Mouse (Mus musculus): ENCODE measurements around the gene Zfp281. TPM values are rescaled to one million over a fixed set of nuclear protein-coding genes. Genes with fewer than 3 reads are reported as not detected.

The Zfp281 gene
- total RNA-seq, 1 experiment = 65.5 TPM

DNA sequence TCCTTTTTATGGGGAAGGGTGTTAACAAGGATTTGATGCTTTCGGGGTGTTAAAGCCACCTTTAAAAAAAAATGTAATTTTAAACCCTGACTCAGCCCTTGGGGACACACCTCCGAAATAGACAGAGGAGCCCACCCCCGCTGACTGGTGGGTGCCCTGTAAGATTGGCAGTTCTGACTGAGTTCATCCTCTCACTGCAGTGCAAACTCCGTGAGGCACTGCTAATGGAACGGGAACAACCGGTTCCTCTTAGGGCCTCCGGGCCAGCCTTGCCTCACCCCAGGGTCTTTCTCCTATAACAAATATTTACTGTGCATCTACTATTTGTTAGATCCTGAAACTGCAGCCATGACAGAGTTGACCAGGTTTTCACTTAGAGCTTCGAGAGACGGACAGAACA is 18.9 kb upstream of the Zfp281 start:
- DNase-seq (ENCODE audit: low read depth, low spot score) = no peak
- no peak for TF ChIP-seq MAFK (IDR thresholded peaks at IDR 0.05; ENCODE audit: insufficient read depth, low read depth, low read length)
- peaks cover 7% of the 10 kb centered on the region; the same call in 1 of the 2 replicates for H3K36me3 ChIP-seq (ENCODE audit: control insufficient read depth, insufficient read depth, low read length, poor library complexity, severe bottlenecking)
- no peaks in the 10 kb centered on the region for H3K9me3 ChIP-seq (ENCODE audit: control insufficient read depth, insufficient read depth, low read depth, low read length)
- in situ Hi-C loops (cut with MboI; ENCODE audit: low sequenced_read_pairs in 2 of 2, unreplicated experiment in 2 of 2) = no loop called here
- H3K9ac ChIP-seq (ENCODE audit: insufficient read depth, low read depth, low read length, poor library complexity, severe bottlenecking) = no peak overlapping the region
- no peak overlapping the region for H3K27ac ChIP-seq (ENCODE audit: insufficient read depth, low read depth, low read length, poor library complexity, severe bottlenecking)
- H3K4me3 ChIP-seq (ENCODE audit: insufficient read depth in 1 of 2, low read depth in 1 of 2, low read length in 2 of 2, poor library complexity in 1 of 2, severe bottlenecking in 1 of 2) = no peak overlapping the region
- H3K4me1 ChIP-seq (ENCODE audit: control insufficient read depth in 2 of 2, insufficient read depth in 2 of 2, low read length in 2 of 2, poor library complexity in 1 of 2) = peaks cover 2 to 11% of the 10 kb centered on the region in 2 experiments; a peak in 3 of 4 replicates

DNA sequence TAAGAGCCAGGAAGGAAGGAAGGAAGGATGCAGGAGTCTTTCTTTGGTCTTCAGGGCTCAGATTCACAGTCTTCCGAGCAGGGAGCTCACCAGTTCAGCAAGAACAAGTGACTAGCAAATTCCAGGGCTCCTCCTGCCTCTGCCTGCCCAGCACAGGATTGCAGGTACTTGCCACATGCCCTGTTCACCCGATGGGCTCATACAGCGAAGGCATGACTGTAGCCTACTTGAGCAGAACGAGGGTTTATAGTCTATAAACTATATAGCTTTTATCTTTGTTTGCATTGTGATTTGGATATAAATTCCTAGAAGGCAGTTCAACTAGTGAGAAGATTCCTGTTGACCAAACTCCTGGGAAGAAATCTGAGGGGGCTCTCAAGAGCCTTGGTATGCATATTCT is 18.4 kb upstream of the Zfp281 start:
- Histone ChIP-seq H3K9me3 (ENCODE audit: control insufficient read depth, insufficient read depth, low read depth, low read length) (no peaks in the 10 kb centered on the region), H3K36me3 (ENCODE audit: control insufficient read depth, insufficient read depth, low read length, poor library complexity, severe bottlenecking) (peaks cover 7% of the 10 kb centered on the region; the same call in 1 of the 2 replicates), H3K9ac (ENCODE audit: insufficient read depth, low read depth, low read length, poor library complexity, severe bottlenecking) (no peak overlapping the region), H3K27ac (ENCODE audit: insufficient read depth, low read depth, low read length, poor library complexity, severe bottlenecking) (no peak overlapping the region), H3K4me1 (ENCODE audit: control insufficient read depth in 2 of 2, insufficient read depth in 2 of 2, low read length in 2 of 2, poor library complexity in 1 of 2) (peaks cover 2 to 11% of the 10 kb centered on the region in 2 experiments; a peak in 3 of 4 replicates), H3K4me3 (ENCODE audit: insufficient read depth in 1 of 2, low read depth in 1 of 2, low read length in 2 of 2, poor library complexity in 1 of 2, severe bottlenecking in 1 of 2) (no peak overlapping the region)
- TF ChIP-seq ZC3H11A (IDR thresholded peaks at IDR 0.05; ENCODE audit: borderline replicate concordance, low read depth, low read length) (no peak), HCFC1 (IDR thresholded peaks at IDR 0.05; ENCODE audit: borderline replicate concordance, insufficient read depth, low read length) (no peak), ZNF384 (IDR thresholded peaks at IDR 0.05; ENCODE audit: low read depth, low read length) (no peak), CHD2 (IDR thresholded peaks at IDR 0.05; ENCODE audit: low read depth, low read length) (no peak), MAFK (IDR thresholded peaks at IDR 0.05; ENCODE audit: insufficient read depth, low read depth, low read length) (no peak)
- no peak for DNase-seq (ENCODE audit: low read depth, low spot score)
- in situ Hi-C loops (cut with MboI; ENCODE audit: low sequenced_read_pairs in 2 of 2, unreplicated experiment in 2 of 2) = no loop called here

DNA sequence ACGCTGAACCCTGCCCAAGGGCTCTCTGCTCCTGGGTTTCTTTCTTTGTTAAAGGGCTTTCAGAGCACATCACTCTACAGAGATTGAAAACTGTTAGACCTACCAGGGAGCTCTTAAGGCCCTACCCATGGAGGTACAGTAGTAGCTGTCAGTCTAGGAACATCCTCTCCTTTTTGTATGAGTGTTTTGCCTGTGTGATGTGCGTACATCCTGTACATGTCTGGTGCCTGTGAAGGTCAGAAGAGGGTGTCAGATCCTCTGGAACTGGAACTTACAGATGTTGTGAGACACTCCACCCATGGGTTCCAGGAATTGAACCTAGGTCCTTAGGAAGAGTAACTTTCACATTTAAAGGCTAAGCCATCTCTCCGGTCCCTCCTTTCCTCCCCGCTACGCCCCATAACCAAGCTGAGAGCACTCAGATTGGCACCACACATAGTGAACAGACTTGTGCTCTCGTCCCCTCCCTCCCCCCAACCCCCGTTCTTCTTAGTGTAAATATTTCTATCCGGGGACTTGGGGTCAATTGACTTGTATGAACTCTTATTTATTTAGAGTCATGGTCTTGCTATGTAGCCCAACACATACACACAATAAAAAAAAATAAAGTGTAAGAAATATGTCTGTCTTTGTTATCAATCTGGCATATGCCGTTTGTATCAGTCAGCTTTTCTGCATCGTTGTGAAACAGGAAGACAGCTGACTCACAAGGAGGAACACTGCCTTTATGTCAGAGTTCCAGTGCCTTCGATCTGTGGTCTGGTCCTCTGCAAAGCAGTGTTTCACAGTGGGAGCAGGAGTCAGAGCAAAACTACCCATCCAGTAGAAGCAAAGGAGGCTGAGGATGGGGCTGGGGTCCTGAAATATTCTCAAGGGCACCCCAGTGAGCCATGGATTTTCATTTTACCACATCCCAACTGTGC is 16.1 kb upstream of the Zfp281 start:
- Histone ChIP-seq H3K9me3 (ENCODE audit: control insufficient read depth, insufficient read depth, low read depth, low read length) (no peaks in the 10 kb centered on the region), H3K4me3 (ENCODE audit: insufficient read depth in 1 of 2, low read depth in 1 of 2, low read length in 2 of 2, poor library complexity in 1 of 2, severe bottlenecking in 1 of 2) (no peak overlapping the region), H3K4me1 (ENCODE audit: control insufficient read depth in 2 of 2, insufficient read depth in 2 of 2, low read length in 2 of 2, poor library complexity in 1 of 2) (peaks cover 7 to 14% of the 10 kb centered on the region in 2 experiments), H3K9ac (ENCODE audit: insufficient read depth, low read depth, low read length, poor library complexity, severe bottlenecking) (no peak overlapping the region), H3K36me3 (ENCODE audit: control insufficient read depth, insufficient read depth, low read length, poor library complexity, severe bottlenecking) (peaks cover 9% of the 10 kb centered on the region; the same call in 1 of the 2 replicates), H3K27ac (ENCODE audit: insufficient read depth, low read depth, low read length, poor library complexity, severe bottlenecking) (no peak overlapping the region)
- in situ Hi-C loops (cut with MboI; ENCODE audit: low sequenced_read_pairs in 2 of 2, unreplicated experiment in 2 of 2) = no loop called here
- no peak for DNase-seq (ENCODE audit: low read depth, low spot score)
- TF ChIP-seq HCFC1 (IDR thresholded peaks at IDR 0.05; ENCODE audit: borderline replicate concordance, insufficient read depth, low read length) (no peak), MAFK (IDR thresholded peaks at IDR 0.05; ENCODE audit: insufficient read depth, low read depth, low read length) (no peak), ZC3H11A (IDR thresholded peaks at IDR 0.05; ENCODE audit: borderline replicate concordance, low read depth, low read length) (no peak), CHD2 (IDR thresholded peaks at IDR 0.05; ENCODE audit: low read depth, low read length) (no peak)

DNA sequence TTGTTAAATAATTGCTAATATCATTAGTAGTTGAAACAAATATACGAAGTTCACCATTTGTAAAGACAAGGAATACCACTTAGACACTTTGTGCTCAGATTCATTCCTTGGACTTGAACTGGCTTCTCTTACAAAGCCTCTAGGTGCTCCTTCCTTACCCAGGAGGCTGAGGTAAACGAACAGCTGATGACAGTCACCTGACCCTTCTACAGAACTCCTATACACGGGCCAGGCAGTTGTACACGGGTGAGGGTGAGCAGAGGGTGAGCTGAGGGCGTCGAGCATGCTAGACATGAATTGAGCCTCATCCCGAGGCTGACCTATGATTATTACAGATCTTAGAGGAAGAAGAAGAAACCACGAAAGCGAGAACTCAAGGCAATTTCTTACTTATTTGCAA is 12.9 kb upstream of the Zfp281 start:
- TF ChIP-seq ZNF384 (IDR thresholded peaks at IDR 0.05; ENCODE audit: low read depth, low read length) (no peak), CHD2 (IDR thresholded peaks at IDR 0.05; ENCODE audit: low read depth, low read length) (no peak), ZC3H11A (IDR thresholded peaks at IDR 0.05; ENCODE audit: borderline replicate concordance, low read depth, low read length) (no peak), HCFC1 (IDR thresholded peaks at IDR 0.05; ENCODE audit: borderline replicate concordance, insufficient read depth, low read length) (no peak), MAFK (IDR thresholded peaks at IDR 0.05; ENCODE audit: insufficient read depth, low read depth, low read length) (no peak)
- no peak for DNase-seq (ENCODE audit: low read depth, low spot score)
- no peaks in the 10 kb centered on the region for H3K9me3 ChIP-seq (ENCODE audit: control insufficient read depth, insufficient read depth, low read depth, low read length)
- peaks cover 8 to 9% of the 10 kb centered on the region in 2 experiments for H3K4me1 ChIP-seq (ENCODE audit: control insufficient read depth in 2 of 2, insufficient read depth in 2 of 2, low read length in 2 of 2, poor library complexity in 1 of 2)
- peaks cover 12% of the 10 kb centered on the region; the same call in 1 of the 2 replicates for H3K36me3 ChIP-seq (ENCODE audit: control insufficient read depth, insufficient read depth, low read length, poor library complexity, severe bottlenecking)
- no peak overlapping the region for H3K27ac ChIP-seq (ENCODE audit: insufficient read depth, low read depth, low read length, poor library complexity, severe bottlenecking)
- in situ Hi-C loops (cut with MboI; ENCODE audit: low sequenced_read_pairs in 2 of 2, unreplicated experiment in 2 of 2) = no loop called here
- no peak overlapping the region for H3K9ac ChIP-seq (ENCODE audit: insufficient read depth, low read depth, low read length, poor library complexity, severe bottlenecking)
- H3K4me3 ChIP-seq (ENCODE audit: insufficient read depth in 1 of 2, low read depth in 1 of 2, low read length in 2 of 2, poor library complexity in 1 of 2, severe bottlenecking in 1 of 2) = no peak overlapping the region

Data from ES-E14 (cell line).